Mouse (Mus musculus) frontal cortex, adult 2 months (tissue): ENCODE results near the gene Ifi35. TPM values are rescaled to one million over a fixed set of nuclear protein-coding genes. Genes with fewer than 3 reads are reported as not detected.
"Not testable (repeated sequence)": the region's sequence is repeated elsewhere in the genome, so short reads cannot be mapped to it uniquely, and the experiment has no call there.

Source experiments
- DNase-seq, 2 experiments: peaks; one replicate each; pipeline ENCODE4 v3.0.0; 2022; ENCODE audit warnings: low spot score in 1 of 2; ENCODE audit errors: extremely low spot score in 1 of 2
- polyA plus RNA-seq: library from polyadenylated mRNA; depleted of rRNA; stranded (reverse); fragments of >200 nt; gene quantifications from 2 replicates; pipeline ENCODE4 v1.2.3, GENCODE M21; 2012

Ifi35 gene
- polyA plus RNA-seq, 1 experiment = 9.0 TPM

- DNase-seq = peak; percentile 41 to 81
Measured at GRCm38 (mm10) chr11:101467477-101468262, 19.5 kb downstream of the Ifi35 start.

- DNase-seq = no peak
Measured at GRCm38 (mm10) chr11:101468263-101468688, 20.1 kb downstream of the Ifi35 start.

DNA sequence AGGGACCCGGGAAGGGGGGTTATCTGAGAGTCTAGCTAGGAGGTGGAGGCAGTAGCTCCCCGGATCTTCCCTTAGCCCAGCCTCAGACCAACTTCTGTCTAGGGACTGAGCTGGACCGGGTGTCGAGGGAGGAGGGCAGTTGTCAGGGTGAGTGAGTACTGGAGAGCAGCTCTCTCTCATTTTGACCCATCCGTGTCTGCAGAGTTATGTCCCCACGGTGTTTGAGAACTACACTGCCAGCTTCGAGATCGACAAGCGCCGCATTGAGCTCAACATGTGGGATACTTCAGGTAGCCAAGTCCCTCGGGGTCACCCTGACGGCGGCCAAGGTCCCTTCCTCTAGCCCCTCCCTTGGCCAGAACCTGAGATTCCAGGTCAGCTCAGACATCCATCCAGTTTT, 20.5 kb downstream of the Ifi35 start:
- DNase-seq = no peak

DNA sequence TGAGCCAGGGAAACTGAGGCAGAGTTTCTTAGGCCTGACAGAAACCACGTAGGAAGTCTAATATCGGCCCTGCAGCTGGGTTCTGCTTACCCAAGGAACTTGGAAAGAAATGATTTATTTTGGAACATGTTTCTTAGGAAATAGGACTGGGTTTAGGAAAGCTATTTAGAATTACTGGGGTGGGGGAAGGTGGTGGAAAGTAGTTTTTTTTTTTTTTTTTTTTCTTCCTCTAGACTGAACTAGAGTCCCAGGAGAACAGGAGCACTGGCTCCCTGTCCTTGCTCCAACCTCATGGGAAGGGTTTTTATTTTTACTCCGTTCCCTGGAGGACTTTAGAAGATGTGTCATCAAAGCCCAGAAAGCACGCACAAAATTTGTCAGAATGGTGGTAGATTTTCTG, 20.9 kb downstream of the Ifi35 start:
- no peak for DNase-seq

GRCm38 (mm10) chr11:101470206-101470605, 22.0 kb downstream of the Ifi35 start:
- DNase-seq = no peak

DNA sequence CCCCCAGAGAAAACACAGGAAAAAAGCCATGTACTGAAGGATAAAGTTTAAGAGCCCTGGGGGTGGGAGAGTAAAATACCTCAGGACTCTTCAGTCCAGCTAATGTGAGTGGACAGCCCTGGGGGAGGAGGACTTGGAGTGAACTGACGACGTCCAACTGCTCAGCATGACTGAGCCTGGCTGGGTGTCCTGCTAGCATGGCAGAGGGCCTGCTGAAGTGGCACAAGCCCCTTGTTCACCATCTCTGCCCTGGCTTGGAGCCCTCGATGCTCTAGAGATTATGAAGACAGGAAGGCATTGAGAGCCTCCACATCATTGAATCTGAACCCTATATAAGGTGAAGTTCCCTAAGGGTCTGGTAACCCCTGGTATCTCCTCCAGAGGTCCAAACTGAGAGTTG, 23.7 kb downstream of the Ifi35 start:
- DNase-seq = no peak

- no peak for DNase-seq
Measured at GRCm38 (mm10) chr11:101472336-101472735, 24.1 kb downstream of the Ifi35 start.

GRCm38 (mm10) chr11:101473686-101474085, 25.5 kb downstream of the Ifi35 start:
- DNase-seq = not testable (repeated sequence)

GRCm38 (mm10) chr11:101474298-101474697, 26.1 kb downstream of the Ifi35 start:
- no peak for DNase-seq

GRCm38 (mm10) chr11:101476361-101476760, 28.2 kb downstream of the Ifi35 start:
- not testable (repeated sequence) for DNase-seq

DNA sequence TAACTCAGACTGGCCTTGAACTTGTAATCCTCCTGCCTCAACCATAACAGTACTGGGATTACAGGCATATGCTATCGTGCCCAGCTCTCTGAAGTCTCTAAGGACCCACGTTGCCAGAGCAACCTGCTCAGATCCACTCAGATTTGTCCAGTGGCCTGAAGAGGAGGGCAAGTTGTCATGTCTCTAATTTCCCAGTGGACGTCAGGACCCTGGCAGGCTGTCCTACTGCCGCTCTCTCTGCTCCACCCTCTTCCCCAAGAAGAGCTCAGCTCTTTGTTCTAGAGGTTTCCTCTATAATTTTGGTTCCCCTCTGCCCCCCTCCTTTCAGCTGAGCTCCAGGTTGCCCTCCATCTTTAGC, 29.0 kb downstream of the Ifi35 start:
- DNase-seq = no peak

DNA sequence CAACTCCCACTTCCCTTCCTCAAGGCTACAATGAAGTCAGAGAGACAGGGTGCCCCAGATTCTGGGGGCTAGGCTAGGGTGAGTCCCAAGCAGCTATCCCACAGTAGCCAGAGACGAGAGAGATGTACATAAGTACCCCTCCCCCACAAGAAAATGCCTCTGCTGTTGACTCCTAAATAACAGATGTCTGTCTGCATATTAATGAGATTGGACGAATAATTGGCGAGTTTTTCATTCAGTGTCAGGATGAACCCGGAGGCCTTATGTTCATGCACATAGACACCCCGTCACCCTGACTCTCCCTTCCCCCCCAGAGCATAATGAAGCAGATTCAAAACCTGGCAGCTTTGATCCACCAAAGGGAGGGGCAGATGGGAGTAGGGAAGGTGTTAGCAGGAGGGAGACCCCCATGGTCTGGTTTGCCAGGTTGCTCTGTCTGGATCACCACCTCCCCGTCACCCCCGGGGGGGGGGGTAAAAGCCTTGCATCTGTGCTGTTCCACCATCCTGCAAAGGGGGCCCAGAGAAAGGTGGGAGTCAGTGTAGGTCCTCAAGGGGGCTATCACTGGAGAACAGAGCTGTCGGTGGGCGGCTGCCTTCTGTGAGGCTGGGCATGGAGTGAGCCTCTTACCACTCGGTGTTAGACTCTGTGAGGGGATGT, 29.5 kb downstream of the Ifi35 start:
- DNase-seq = no peak

- DNase-seq = no peak
Measured at GRCm38 (mm10) chr11:101479171-101479635, 31.0 kb downstream of the Ifi35 start.

DNA sequence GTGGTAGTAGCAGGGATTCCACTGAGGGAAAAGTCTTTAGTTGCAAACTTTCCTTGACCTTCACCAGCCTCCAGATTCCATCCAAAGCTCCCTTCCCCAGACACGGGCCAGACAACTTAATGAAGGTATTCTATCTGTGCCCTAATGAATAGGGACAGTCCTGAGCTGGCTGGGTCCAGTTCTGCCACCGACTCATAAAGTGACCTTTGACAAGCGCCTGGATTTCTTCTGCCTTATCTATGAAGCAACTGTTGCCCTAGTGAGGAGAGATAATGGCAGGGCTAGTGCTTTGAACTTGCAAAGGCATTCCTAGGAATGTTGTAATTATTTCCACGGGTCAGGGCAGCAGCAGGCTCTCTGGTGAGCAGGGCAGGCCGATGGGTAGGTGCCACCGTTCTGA, 32.7 kb downstream of the Ifi35 start:
- DNase-seq = no peak

- DNase-seq = no peak
Measured at GRCm38 (mm10) chr11:101483804-101484203, 35.6 kb downstream of the Ifi35 start.

DNA sequence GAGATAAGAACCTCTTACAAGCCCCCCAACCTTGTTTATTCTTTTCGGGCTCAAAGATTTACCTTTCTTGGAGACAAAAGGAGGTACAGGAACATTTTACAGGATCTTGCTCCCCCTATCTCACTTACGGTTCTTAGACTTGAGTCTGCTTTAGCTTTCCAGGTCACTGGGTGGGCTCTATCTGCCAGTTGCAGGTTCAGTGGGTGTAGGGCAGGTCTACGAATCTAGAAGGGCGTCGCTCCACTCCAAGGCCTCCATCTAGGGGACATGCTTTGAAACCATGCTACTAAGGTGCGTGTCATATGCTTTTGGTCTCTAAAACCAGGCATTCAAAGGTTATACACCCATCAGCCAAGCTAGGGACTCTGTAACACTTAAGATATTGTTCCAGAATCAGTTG, 36.0 kb downstream of the Ifi35 start:
- no peak for DNase-seq

GRCm38 (mm10) chr11:101484814-101485213, 36.6 kb downstream of the Ifi35 start:
- DNase-seq = no peak

- no peak for DNase-seq
Measured at GRCm38 (mm10) chr11:101485509-101486028, 37.4 kb downstream of the Ifi35 start.

- DNase-seq = no peak
Measured at GRCm38 (mm10) chr11:101486126-101486525, 37.9 kb downstream of the Ifi35 start.

- DNase-seq = peak in 1 of 2 experiments; percentile 15
Measured at GRCm38 (mm10) chr11:101506269-101506780, 58.1 kb downstream of the Ifi35 start.

DNA sequence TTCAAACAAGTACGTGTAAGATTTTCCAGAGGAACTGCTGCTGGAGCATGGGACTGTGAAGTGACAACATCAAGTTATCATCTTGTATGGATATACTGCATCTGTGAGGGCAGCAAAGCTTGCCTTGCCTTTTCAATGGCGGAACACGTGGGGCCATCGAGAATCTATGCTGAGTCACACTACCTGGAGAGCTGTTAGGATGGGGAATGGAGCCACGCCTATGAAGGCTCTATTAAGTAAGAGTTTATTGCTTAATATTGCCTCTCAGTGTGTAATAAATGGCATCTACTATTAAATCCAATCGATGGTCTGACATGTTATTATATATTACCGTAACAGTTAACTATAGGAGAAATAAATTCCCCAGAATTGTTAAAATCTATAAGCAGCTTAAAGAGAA, 58.9 kb downstream of the Ifi35 start:
- no peak for DNase-seq
